ENCODE assay signal across 18 mouse cellular contexts in the genomic region with DNA sequence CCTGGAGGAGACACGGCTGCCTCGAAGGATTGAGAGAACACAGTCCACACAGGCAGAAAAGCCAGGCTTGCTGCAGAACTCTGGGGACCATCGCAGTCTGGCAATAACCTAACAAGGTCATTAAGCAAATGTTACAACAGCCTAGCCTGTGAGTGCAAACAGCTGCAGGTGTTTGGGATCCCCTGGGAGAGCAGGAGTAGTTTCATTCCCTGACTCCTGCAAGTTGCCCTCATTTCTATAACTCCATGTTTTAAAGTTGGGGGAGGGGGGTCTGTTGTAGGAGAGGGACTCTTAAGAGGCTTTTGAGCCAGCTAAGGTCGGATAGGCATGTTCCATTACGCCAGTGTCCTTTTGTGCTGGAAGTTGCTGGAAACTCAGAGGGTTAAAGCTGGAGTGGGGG. TPM values are rescaled to one million over a fixed set of nuclear protein-coding genes. Genes with fewer than 3 reads are reported as not detected.
DNase-seq lines count a peak whose midpoint lies in the region; ATAC-seq and TF ChIP-seq lines count a peak whose summit lies in the region.
"Had no signal": no experiment of that assay in that cellular context is flagged by ENCODE, and none has a peak within 500 bp of the region (broad histone marks: within the 10 kb centered on the region; RNA-seq: fewer than 3 reads in every experiment).

No protein-coding gene starts in this region.

- H3K4me2 ChIP-seq in midbrain, embryonic 16.5 days (ENCODE audit: low read length) = no peak overlapping the region
- no peak overlapping the region; the same call in 1 of the 2 replicates for H3K4me2 ChIP-seq in intestine, embryonic 16.5 days (ENCODE audit: low read depth, low read length)
- H3K4me2 ChIP-seq in stomach, embryonic 15.5 days = no peak overlapping the region
- no peak overlapping the region for H3K4me2 ChIP-seq in forebrain, postnatal 0 days (ENCODE audit: low read depth)
- H3K4me2 ChIP-seq: kidney, embryonic 15.5 days had no signal

- H3K36me3 ChIP-seq in midbrain, embryonic 16.5 days (ENCODE audit: control insufficient read depth, insufficient read depth, low read length) = no peaks in the 10 kb centered on the region
- H3K36me3 ChIP-seq in midbrain, embryonic 10.5 days = no peaks in the 10 kb centered on the region
- no peaks in the 10 kb centered on the region for H3K36me3 ChIP-seq in intestine, embryonic 16.5 days (ENCODE audit: control insufficient read depth, insufficient read depth, low read length)
- H3K36me3 ChIP-seq in stomach, embryonic 15.5 days = no peaks in the 10 kb centered on the region
- H3K36me3 ChIP-seq in forebrain, postnatal 0 days (ENCODE audit: insufficient read depth) = no peaks in the 10 kb centered on the region
- H3K36me3 ChIP-seq: forebrain, embryonic 10.5 days; kidney, embryonic 15.5 days had no signal

- H3K27me3 ChIP-seq in midbrain, embryonic 16.5 days (ENCODE audit: control insufficient read depth, insufficient read depth, low read depth, low read length) = no peaks in the 10 kb centered on the region
- H3K27me3 ChIP-seq in midbrain, embryonic 10.5 days (ENCODE audit: low read depth, poor library complexity, severe bottlenecking) = no peaks in the 10 kb centered on the region
- no peaks in the 10 kb centered on the region for H3K27me3 ChIP-seq in intestine, embryonic 16.5 days (replicated peaks; ENCODE audit: control insufficient read depth, insufficient read depth, low read length)
- no peaks in the 10 kb centered on the region for H3K27me3 ChIP-seq in stomach, embryonic 15.5 days (replicated peaks)
- H3K27me3 ChIP-seq in forebrain, postnatal 0 days (ENCODE audit: insufficient read depth, low read length) = no peaks in the 10 kb centered on the region
- H3K27me3 ChIP-seq: kidney, embryonic 15.5 days had no signal

- no peaks in the 10 kb centered on the region for H3K9me3 ChIP-seq in midbrain, embryonic 16.5 days (replicated peaks; ENCODE audit: control insufficient read depth, low read length, poor library complexity, severe bottlenecking)
- peaks cover 5% of the 10 kb centered on the region; the same call in 1 of the 2 replicates for H3K9me3 ChIP-seq in midbrain, embryonic 10.5 days (replicated peaks)
- no peaks in the 10 kb centered on the region for H3K9me3 ChIP-seq in intestine, embryonic 16.5 days (ENCODE audit: control insufficient read depth, low read length)
- no peaks in the 10 kb centered on the region for H3K9me3 ChIP-seq in stomach, embryonic 15.5 days
- no peaks in the 10 kb centered on the region for H3K9me3 ChIP-seq in forebrain, postnatal 0 days (ENCODE audit: low read length)
- H3K9me3 ChIP-seq: kidney, embryonic 15.5 days had no signal

- DNase-seq in embryo, embryonic 11.5 days (ENCODE audit: low read depth, low spot score) = peak; percentile 41
- no peak for DNase-seq in embryo, embryonic 10.5 days (ENCODE audit: low spot score)
- DNase-seq in midbrain, embryonic 10.5 days (ENCODE audit: low spot score) = no peak
- no peak for DNase-seq in spleen, adult 18-20 months
- no peak for DNase-seq in forebrain, postnatal 0 days
- DNase-seq: heart, postnatal 10 days; lung, postnatal 14 days; thymus, adult 2 months had no signal

- no peak for TF ChIP-seq CTCF in forebrain, postnatal 0 days (IDR thresholded peaks at IDR 0.05; ENCODE audit: low read depth)

- 40% methylated on average over 5 of the region's 5 CpGs for WGBS in midbrain, embryonic 16.5 days
- 74% methylated on average over 5 of the region's 5 CpGs for WGBS in midbrain, embryonic 10.5 days
- WGBS in intestine, embryonic 16.5 days = 14% methylated on average over 5 of the region's 5 CpGs
- WGBS in stomach, embryonic 15.5 days = 31% methylated on average over 5 of the region's 5 CpGs
- 39% methylated on average over 5 of the region's 5 CpGs for WGBS in forebrain, postnatal 0 days

- H3K4me3 ChIP-seq in midbrain, embryonic 16.5 days (ENCODE audit: low read depth, low read length) = no peak overlapping the region
- no peak overlapping the region for H3K4me3 ChIP-seq in midbrain, embryonic 10.5 days
- H3K4me3 ChIP-seq in intestine, embryonic 16.5 days (ENCODE audit: low read length) = no peak overlapping the region
- H3K4me3 ChIP-seq in stomach, embryonic 15.5 days (replicated peaks) = no peak overlapping the region
- no peak overlapping the region for H3K4me3 ChIP-seq in forebrain, postnatal 0 days (ENCODE audit: low read depth, low read length)
- H3K4me3 ChIP-seq: forebrain, embryonic 10.5 days; kidney, embryonic 15.5 days had no signal

- peaks cover 17% of the 10 kb centered on the region for H3K4me1 ChIP-seq in midbrain, embryonic 16.5 days (ENCODE audit: control insufficient read depth, insufficient read depth, low read length)
- H3K4me1 ChIP-seq in midbrain, embryonic 10.5 days = peaks cover 11% of the 10 kb centered on the region
- H3K4me1 ChIP-seq in intestine, embryonic 16.5 days (ENCODE audit: control insufficient read depth, insufficient read depth, low read length) = peaks cover 12% of the 10 kb centered on the region
- 0 out of 2 replicates have a peak, but pooled peaks cover 9% of the 10 kb centered on the region for H3K4me1 ChIP-seq in stomach, embryonic 15.5 days
- H3K4me1 ChIP-seq in forebrain, postnatal 0 days (ENCODE audit: insufficient read depth) = no peaks in the 10 kb centered on the region

- no peak for ATAC-seq in midbrain, embryonic 16.5 days
- no peak for ATAC-seq in intestine, embryonic 16.5 days
- no peak for ATAC-seq in stomach, embryonic 15.5 days (ENCODE audit: insufficient read depth, low FRiP score, low read depth)
- ATAC-seq in forebrain, postnatal 0 days = no peak

- H3K9ac ChIP-seq in midbrain, embryonic 16.5 days (ENCODE audit: low read depth, low read length) = no peak overlapping the region
- H3K9ac ChIP-seq in intestine, embryonic 16.5 days (ENCODE audit: low read depth, low read length) = no peak overlapping the region
- no peak overlapping the region for H3K9ac ChIP-seq in stomach, embryonic 15.5 days
- no peak overlapping the region for H3K9ac ChIP-seq in forebrain, postnatal 0 days
- H3K9ac ChIP-seq: kidney, embryonic 15.5 days had no signal

- peak overlapping the region; percentile 53 for H3K27ac ChIP-seq in midbrain, embryonic 16.5 days (ENCODE audit: low read length)
- H3K27ac ChIP-seq in midbrain, embryonic 10.5 days (replicated peaks) = no peak overlapping the region
- 0 out of 2 replicates have a peak overlapping the region, but pooled peaks have one; percentile 24 for H3K27ac ChIP-seq in intestine, embryonic 16.5 days (ENCODE audit: low read length)
- peak overlapping the region; percentile 61; the same call in 1 of the 2 replicates for H3K27ac ChIP-seq in stomach, embryonic 15.5 days
- no peak overlapping the region for H3K27ac ChIP-seq in forebrain, postnatal 0 days (ENCODE audit: low read depth, low read length)
- H3K27ac ChIP-seq: kidney, embryonic 15.5 days had no signal

RNA-seq across cellular contexts. Expression of a gene that starts 30.2 kb away (rescaled TPM):
- polyA plus RNA-seq in midbrain, embryonic 16.5 days (2015; fragmentation: Nextera tagmentation; extraction: Ambion mirVana) = not detected in 2 replicates
- polyA plus RNA-seq in midbrain, embryonic 10.5 days (2016; fragmentation: Nextera tagmentation; extraction: Ambion mirVana) = not detected in 2 replicates
- not detected in 2 replicates for polyA plus RNA-seq in intestine, embryonic 16.5 days (2015; fragmentation: Nextera tagmentation; extraction: Ambion mirVana)
- polyA plus RNA-seq in stomach, embryonic 15.5 days (2015; fragmentation: Nextera tagmentation; extraction: Ambion mirVana) = not detected in 2 replicates
- total RNA-seq in forebrain, postnatal 0 days (2014; rRNA removed) = not detected in 2 replicates
- not detected in 2 replicates for polyA plus RNA-seq in forebrain, postnatal 0 days (2015; fragmentation: Nextera tagmentation; extraction: Ambion mirVana)
- total RNA-seq: ES-E14; granulocyte monocyte progenitor cell, adult 5-6 weeks; heart, postnatal 10 days; layer of hippocampus, postnatal 14 days; liver, adult 2 months had no signal
- polyA plus RNA-seq: forebrain, embryonic 10.5 days; kidney, embryonic 15.5 days; liver, adult 2 months; small intestine, adult 2 months; thymus, adult 2 months had no signal

RNA-seq across cellular contexts. Expression of a gene that starts 41.2 kb away (rescaled TPM):
- 9.4 and 10.9 TPM in 2 replicates for polyA plus RNA-seq in midbrain, embryonic 16.5 days (2015; fragmentation: Nextera tagmentation; extraction: Ambion mirVana)
- polyA plus RNA-seq in midbrain, embryonic 10.5 days (2016; fragmentation: Nextera tagmentation; extraction: Ambion mirVana) = 4.8 and 5.5 TPM in 2 replicates
- polyA plus RNA-seq in intestine, embryonic 16.5 days (2015; fragmentation: Nextera tagmentation; extraction: Ambion mirVana) = 5.6 and 7.1 TPM in 2 replicates
- 7.1 and 7.6 TPM in 2 replicates for polyA plus RNA-seq in stomach, embryonic 15.5 days (2015; fragmentation: Nextera tagmentation; extraction: Ambion mirVana)
- 9.2 TPM in 2 replicates for total RNA-seq in forebrain, postnatal 0 days (2014; rRNA removed)
- polyA plus RNA-seq in forebrain, postnatal 0 days (2015; fragmentation: Nextera tagmentation; extraction: Ambion mirVana) = 6.9 and 8.0 TPM in 2 replicates

RNA-seq across cellular contexts. Expression of a gene that starts 44.2 kb away (rescaled TPM):
- polyA plus RNA-seq in midbrain, embryonic 16.5 days (2015; fragmentation: Nextera tagmentation; extraction: Ambion mirVana) = 1.2 and 1.3 TPM in 2 replicates
- 0.58 and 1.1 TPM in 2 replicates for polyA plus RNA-seq in midbrain, embryonic 10.5 days (2016; fragmentation: Nextera tagmentation; extraction: Ambion mirVana)
- polyA plus RNA-seq in intestine, embryonic 16.5 days (2015; fragmentation: Nextera tagmentation; extraction: Ambion mirVana) = 1.3 and 2.3 TPM in 2 replicates
- 4.4 and 5.1 TPM in 2 replicates for polyA plus RNA-seq in stomach, embryonic 15.5 days (2015; fragmentation: Nextera tagmentation; extraction: Ambion mirVana)
- 0.92 and 2.7 TPM in 2 replicates for total RNA-seq in forebrain, postnatal 0 days (2014; rRNA removed)
- polyA plus RNA-seq in forebrain, postnatal 0 days (2015; fragmentation: Nextera tagmentation; extraction: Ambion mirVana) = 0.72 and 1.4 TPM in 2 replicates

Comparison
In these comparisons a context has a peak if more than half of its experiments do, and no peak if none do; other contexts are left out.
1. H3K27ac ChIP-seq: peak in midbrain, embryonic 16.5 days (single experiment), intestine, embryonic 16.5 days (single experiment) and stomach, embryonic 15.5 days (single experiment); none in midbrain, embryonic 10.5 days (single experiment) and forebrain, postnatal 0 days (single experiment).